ENCODE assay signal across 43 mouse cellular contexts in genomic region chr3:53848262-53848661, GRCm38 (mm10). TPM values are rescaled to one million over a fixed set of nuclear protein-coding genes. Genes with fewer than 3 reads are reported as not detected.
"Had no signal": no experiment of that assay in that cellular context is flagged by ENCODE, and none has a peak within 500 bp of the region (broad histone marks: within the 10 kb centered on the region; RNA-seq: fewer than 3 reads in every experiment).

No protein-coding gene starts in this region.

- H3K27ac ChIP-seq: gastrocnemius, adult 2 months; heart, adult 2 months; heart, embryonic 10.5 days; hindbrain, embryonic 10.5 days; hindbrain, embryonic 13.5 days; hindbrain, embryonic 15.5 days; hindbrain, postnatal 0 days; kidney, embryonic 15.5 days; kidney, postnatal 0 days; limb, embryonic 13.5 days; limb, embryonic 15.5 days; liver, embryonic 12.5 days; liver, embryonic 14.5 days had no signal

- H3K9me3 ChIP-seq: heart, embryonic 10.5 days; heart, embryonic 12.5 days; hindbrain, embryonic 10.5 days; hindbrain, embryonic 13.5 days; hindbrain, embryonic 15.5 days; kidney, embryonic 15.5 days; limb, embryonic 13.5 days; limb, embryonic 15.5 days; liver, embryonic 12.5 days had no signal

- H3K4me1 ChIP-seq: heart, embryonic 10.5 days; heart, embryonic 12.5 days; hindbrain, embryonic 10.5 days; hindbrain, embryonic 13.5 days; hindbrain, embryonic 15.5 days; kidney, embryonic 15.5 days; limb, embryonic 15.5 days; liver, embryonic 12.5 days had no signal

- H3K36me3 ChIP-seq: heart, embryonic 10.5 days; heart, embryonic 12.5 days; hindbrain, embryonic 10.5 days; hindbrain, embryonic 13.5 days; hindbrain, embryonic 15.5 days; kidney, embryonic 15.5 days; limb, embryonic 13.5 days; limb, embryonic 15.5 days; liver, embryonic 12.5 days had no signal

- ATAC-seq: intestine, embryonic 16.5 days; liver, embryonic 12.5 days had no signal

- DNase-seq: gastrocnemius, adult 2 months; gastrocnemius, postnatal 10 days; gastrocnemius, postnatal 25 days; heart, adult 2 months; heart, postnatal 10 days; heart, postnatal 4 days; kidney, adult 11 months; kidney, adult 2 months; kidney, adult 9 months; kidney, postnatal 14 days; kidney, postnatal 36 days; layer of hippocampus, adult 9-11 months; layer of hippocampus, postnatal 36 days; left cerebral cortex, postnatal 4 days had no signal

- H3K27me3 ChIP-seq: heart, embryonic 12.5 days; hindbrain, embryonic 13.5 days; hindbrain, embryonic 15.5 days; kidney, embryonic 15.5 days; limb, embryonic 13.5 days; limb, embryonic 15.5 days; liver, embryonic 12.5 days had no signal

- H3K4me2 ChIP-seq: heart, embryonic 12.5 days; hindbrain, embryonic 13.5 days; hindbrain, embryonic 15.5 days; kidney, embryonic 15.5 days; limb, embryonic 13.5 days; limb, embryonic 15.5 days; liver, embryonic 12.5 days had no signal

- H3K4me3 ChIP-seq: gastrocnemius, adult 2 months; heart, adult 2 months; heart, embryonic 10.5 days; heart, embryonic 12.5 days; hindbrain, embryonic 10.5 days; hindbrain, embryonic 13.5 days; hindbrain, embryonic 15.5 days; kidney, embryonic 15.5 days; limb, embryonic 13.5 days; limb, embryonic 15.5 days; liver, embryonic 12.5 days had no signal

- H3K9ac ChIP-seq: heart, embryonic 12.5 days; hindbrain, embryonic 13.5 days; hindbrain, embryonic 15.5 days; kidney, embryonic 15.5 days; limb, embryonic 13.5 days; limb, embryonic 15.5 days; liver, embryonic 12.5 days; liver, embryonic 14.5 days had no signal

RNA-seq across cellular contexts. Expression of gene Gm10985, which starts 3.4 kb away (rescaled TPM):
- total RNA-seq: gastrocnemius, adult 2 months; gastrocnemius, postnatal 10 days; gastrocnemius, postnatal 25 days; gastrocnemius, postnatal 4 days; granulocyte monocyte progenitor cell, adult 5-6 weeks; heart, adult 2 months; heart, postnatal 10 days; heart, postnatal 25 days; heart, postnatal 4 days; hindbrain, postnatal 0 days; layer of hippocampus, adult 18-20 months; layer of hippocampus, adult 8-10 months; layer of hippocampus, postnatal 14 days; layer of hippocampus, postnatal 36 days; left cerebral cortex, adult 8-10 months; left cerebral cortex, postnatal 10 days; left cerebral cortex, postnatal 25 days; left cerebral cortex, postnatal 4 days; liver, adult 2 months had no signal
- polyA plus RNA-seq: heart, adult 2 months; heart, embryonic 10.5 days; heart, embryonic 12.5 days; heart, embryonic 14.5 days; heart, embryonic 16.5 days; hindbrain, embryonic 10.5 days; hindbrain, embryonic 13.5 days; hindbrain, embryonic 15.5 days; hindbrain, postnatal 0 days; intestine, embryonic 14.5 days; intestine, embryonic 16.5 days; kidney, adult 2 months; kidney, embryonic 15.5 days; kidney, postnatal 0 days; large intestine, adult 2 months; limb, embryonic 11.5 days; limb, embryonic 13.5 days; limb, embryonic 15.5 days; liver, adult 2 months; liver, embryonic 12.5 days; liver, embryonic 14.5 days; liver, embryonic 16.5 days had no signal
